Mouse (Mus musculus) gastrocnemius, postnatal 14 days (tissue): ENCODE measurements around the gene Gcc1. TPM values are rescaled to one million over a fixed set of nuclear protein-coding genes. Genes with fewer than 3 reads are reported as not detected.

Experiments used
- DNase-seq: peaks from one replicate; pipeline ENCODE4 v3.0.0; 2021; ENCODE audit warnings: mixed read lengths
- intact Hi-C: fragments of 180-260 bp; cut with DNase I; formaldehyde crosslinking; loops from one replicate; pipeline ENCODE4 v1.15.1; 2025; ENCODE audit warnings: low total_unique reads
- total RNA-seq, 2 experiments: library from RNA; stranded (reverse); gene quantifications; 2 replicates each; pipeline ENCODE4 v1.2.3; 2021

Gcc1 gene
- total RNA-seq, 2 experiments from 2014 or later, result 5.4 to 5.7 TPM

- DNase-seq, result peak; percentile 44
- intact Hi-C loops, result loop anchor here (5.0 kb wide), 1 partner anchor 53 kb away; the partner anchor contains the start of gene Snd1
Measured at GRCm38 (mm10) chr6:28423767-28424695, 4.2 kb downstream of the Gcc1 start.

GRCm38 (mm10) chr6:28423313-28423712 is 4.9 kb downstream of the Gcc1 start, which contains the start of gene Arf5:
Arf5 (plus strand) TSS chr6:28423560.
- intact Hi-C loops, result loop anchor here (5.0 kb wide), 1 partner anchor 54 kb away; the partner anchor contains the start of gene Snd1
- peak; percentile 97 for DNase-seq

- intact Hi-C loops, result loop anchor here (5.0 kb wide), 1 partner anchor 55 kb away; the partner anchor contains the start of gene Snd1
- DNase-seq, result no peak
Measured at GRCm38 (mm10) chr6:28422651-28423290, 5.4 kb downstream of the Gcc1 start.

- intact Hi-C loops, result loop anchor here (5.0 kb wide), 1 partner anchor 56 kb away; the partner anchor contains the start of gene Snd1
- DNase-seq, result peak; percentile 94
Measured at GRCm38 (mm10) chr6:28421469-28422000, 6.7 kb downstream of the Gcc1 start.

- DNase-seq, result no peak
- intact Hi-C loops, result loop anchor here (5.0 kb wide), 1 partner anchor 56 kb away; the partner anchor contains the start of gene Snd1
Measured at GRCm38 (mm10) chr6:28420865-28421264, 7.3 kb downstream of the Gcc1 start.

- no peak for DNase-seq
- intact Hi-C loops, result loop anchor here (5.0 kb wide), 1 partner anchor 57 kb away; the partner anchor contains the start of gene Snd1
Measured at GRCm38 (mm10) chr6:28420361-28420760, 7.8 kb downstream of the Gcc1 start.

GRCm38 (mm10) chr6:28419673-28420072 is 8.5 kb downstream of the Gcc1 start:
- DNase-seq, result no peak
- intact Hi-C loops, result loop anchor here (5.0 kb wide), 1 partner anchor 58 kb away; the partner anchor contains the start of gene Snd1

GRCm38 (mm10) chr6:28418449-28418848 is 9.7 kb downstream of the Gcc1 start:
- intact Hi-C loops, result no loop called here
- peak; percentile 91 for DNase-seq

GRCm38 (mm10) chr6:28416981-28417380 is 11.2 kb downstream of the Gcc1 start:
- intact Hi-C loops, result no loop called here
- DNase-seq, result no peak

GRCm38 (mm10) chr6:28411236-28411635 is 17.0 kb downstream of the Gcc1 start:
- intact Hi-C loops, result no loop called here
- no peak for DNase-seq

GRCm38 (mm10) chr6:28410053-28410452 is 18.1 kb downstream of the Gcc1 start:
- intact Hi-C loops, result no loop called here
- DNase-seq, result no peak

- DNase-seq, result no peak
- intact Hi-C loops, result no loop called here
Measured at GRCm38 (mm10) chr6:28399791-28400190, 28.4 kb downstream of the Gcc1 start.

- DNase-seq, result no peak
- intact Hi-C loops, result no loop called here
Measured at GRCm38 (mm10) chr6:28398726-28399125, 29.5 kb downstream of the Gcc1 start.

GRCm38 (mm10) chr6:28397681-28398203 is 30.4 kb downstream of the Gcc1 start, which contains the start of gene Zfp800:
Zfp800 (minus strand) TSS chr6:28398005.
- DNase-seq, result no peak
- intact Hi-C loops, result no loop called here

GRCm38 (mm10) chr6:28396853-28397457 is 31.2 kb downstream of the Gcc1 start:
- DNase-seq, result no peak
- intact Hi-C loops, result no loop called here

- intact Hi-C loops, result no loop called here
- no peak for DNase-seq
Measured at GRCm38 (mm10) chr6:28396051-28396852, 31.9 kb downstream of the Gcc1 start.

GRCm38 (mm10) chr6:28389038-28389437 is 39.2 kb downstream of the Gcc1 start:
- no peak for DNase-seq
- intact Hi-C loops, result no loop called here

- DNase-seq, result no peak
- intact Hi-C loops, result no loop called here
Measured at GRCm38 (mm10) chr6:28385169-28385568, 43.0 kb downstream of the Gcc1 start.
